Mouse (Mus musculus) midbrain, embryonic 13.5 days (tissue): ENCODE measurements around the gene Chd4. TPM values are rescaled to one million over a fixed set of nuclear protein-coding genes. Genes with fewer than 3 reads are reported as not detected.

Experiments used
- ATAC-seq: fragments of 200-750 bp; cut with Nextera tagmentation; 2 replicates; pipeline ENCODE4 v1.8.0; 2017; ENCODE audit warnings: mild to moderate bottlenecking, moderate TSS enrichment, moderate library complexity
- H3K27ac ChIP-seq: fragments of 300-500 bp; sonication (generic); 2 replicates; pipeline ENCODE4 v1.5.1; 2015; ENCODE audit warnings: inconsistent platforms, mild to moderate bottlenecking, moderate library complexity
- H3K27me3 ChIP-seq: fragments of 300-500 bp; sonication (generic); 2 replicates; pipeline ENCODE4 v1.6.1; 2015; ENCODE audit warnings: mild to moderate bottlenecking, inconsistent platforms
- H3K36me3 ChIP-seq: fragments of 300-500 bp; sonication (generic); 2 replicates; pipeline ENCODE4 v1.6.1; 2015; ENCODE audit warnings: mild to moderate bottlenecking, inconsistent platforms
- H3K4me1 ChIP-seq: fragments of 300-500 bp; sonication (generic); replicated peaks from 2 replicates; pipeline ENCODE4 v1.6.1; 2015; ENCODE audit warnings: inconsistent platforms
- H3K4me2 ChIP-seq: fragments of 300-500 bp; sonication (generic); replicated peaks from 2 replicates; pipeline ENCODE4 v1.6.1; 2015; ENCODE audit warnings: moderate library complexity, mild to moderate bottlenecking, inconsistent platforms
- H3K4me3 ChIP-seq: fragments of 300-500 bp; sonication (generic); replicated peaks from 2 replicates; pipeline ENCODE4 v1.5.1; 2015; ENCODE audit warnings: mild to moderate bottlenecking, inconsistent platforms
- H3K9ac ChIP-seq: fragments of 300-500 bp; sonication (generic); replicated peaks from 2 replicates; pipeline ENCODE4 v1.6.1; 2015; ENCODE audit warnings: mild to moderate bottlenecking, inconsistent platforms
- H3K9me3 ChIP-seq: fragments of 300-500 bp; sonication (generic); 2 replicates; pipeline ENCODE4 v1.6.1; 2016; ENCODE audit warnings: mild to moderate bottlenecking, inconsistent platforms
- WGBS: fragments of 180-500 bp; shearing (Covaris S2); methylation state at CpG from one replicate; pipeline ENCODE4 v1.1.7; 2015; 5-methylcytosine and 5-hydroxymethylcytosine counted together
- polyA plus RNA-seq: library from polyadenylated mRNA; unstranded; fragments of >200 nt; fragmentation: Nextera tagmentation; extraction: Ambion mirVana; gene quantifications from 2 replicates; pipeline ENCODE4 v1.2.1, GENCODE M21; 2015

Gene Chd4
- polyA plus RNA-seq, 1 experiment from 2014 or later: 133 TPM

GRCm38 (mm10) chr6:125129710-125130402 lies 34.1 kb downstream of the Chd4 start:
- no peaks in the 10 kb centered on the region for H3K27me3 ChIP-seq
- H3K4me3 ChIP-seq: no peak overlapping the region
- peaks cover 72% of the 10 kb centered on the region for H3K36me3 ChIP-seq
- ATAC-seq: no peak
- H3K9me3 ChIP-seq: no peaks in the 10 kb centered on the region
- no peak overlapping the region for H3K9ac ChIP-seq
- peaks cover 21% of the 10 kb centered on the region for H3K4me1 ChIP-seq
- WGBS: 86% methylated on average over 20 of the region's 20 CpGs
- H3K4me2 ChIP-seq: no peak overlapping the region
- no peak overlapping the region for H3K27ac ChIP-seq

DNA sequence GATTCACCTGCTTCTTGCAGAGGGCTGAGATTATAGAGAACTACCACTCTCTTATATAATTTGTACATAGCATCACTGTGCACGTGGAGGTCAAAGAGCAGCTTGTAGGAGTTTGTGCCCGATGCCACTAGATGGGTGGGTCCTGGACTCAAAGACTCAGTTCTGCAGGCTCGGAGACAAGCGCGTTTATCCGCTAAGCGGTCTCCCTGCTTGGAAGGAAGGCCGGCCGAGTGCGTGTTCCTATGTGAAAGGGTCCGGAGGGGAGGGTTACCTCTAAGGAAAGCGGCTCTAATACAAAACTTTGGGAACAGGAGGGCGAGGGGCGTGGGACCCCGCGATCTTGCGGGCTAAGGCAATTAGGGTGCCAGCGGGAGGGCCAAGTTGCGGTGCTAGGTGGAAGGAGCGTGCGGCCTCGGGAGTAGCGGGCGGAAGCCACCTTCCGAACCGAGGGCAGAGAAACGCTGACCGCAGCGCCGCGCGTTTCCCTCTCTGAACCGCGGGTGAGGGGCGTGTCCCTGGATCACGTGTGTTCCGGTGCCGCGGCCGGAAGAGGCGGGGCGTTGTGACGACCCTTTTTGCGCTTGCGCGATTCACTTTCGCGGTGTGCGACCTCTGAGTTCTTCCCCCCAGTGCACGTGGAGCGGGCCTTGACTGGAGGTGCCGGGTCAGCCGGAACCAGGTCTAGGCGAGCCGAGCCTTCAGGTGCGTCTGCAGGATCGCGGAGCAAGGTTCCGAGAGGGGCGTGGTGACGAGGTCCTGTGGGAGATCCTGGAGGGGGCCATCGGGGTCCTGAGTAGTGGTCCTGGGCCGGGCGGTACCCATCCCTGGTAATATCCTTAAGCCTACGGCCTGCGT lies 35.7 kb downstream of the Chd4 start, which contains the start of gene Nop2:
TSS of gene Nop2 (plus strand) at position 608 of the 855 bp plus-strand sequence.
- Histone ChIP-seq H3K9ac (peak within 1 kb of the TSS; percentile 87), H3K27ac (peak within 1 kb of the TSS; percentile 89), H3K9me3 (no peaks in the 10 kb centered on the region), H3K4me3 (peak within 1 kb of the TSS; percentile 87), H3K4me2 (peak within 1 kb of the TSS; percentile 78), H3K4me1 (peaks cover 21% of the 10 kb centered on the region), H3K36me3 (peaks cover 73% of the 10 kb centered on the region), H3K27me3 (no peaks in the 10 kb centered on the region)
- under 1% methylated on average over 66 of the region's 66 CpGs for WGBS
- ATAC-seq: peak; percentile 92

DNA sequence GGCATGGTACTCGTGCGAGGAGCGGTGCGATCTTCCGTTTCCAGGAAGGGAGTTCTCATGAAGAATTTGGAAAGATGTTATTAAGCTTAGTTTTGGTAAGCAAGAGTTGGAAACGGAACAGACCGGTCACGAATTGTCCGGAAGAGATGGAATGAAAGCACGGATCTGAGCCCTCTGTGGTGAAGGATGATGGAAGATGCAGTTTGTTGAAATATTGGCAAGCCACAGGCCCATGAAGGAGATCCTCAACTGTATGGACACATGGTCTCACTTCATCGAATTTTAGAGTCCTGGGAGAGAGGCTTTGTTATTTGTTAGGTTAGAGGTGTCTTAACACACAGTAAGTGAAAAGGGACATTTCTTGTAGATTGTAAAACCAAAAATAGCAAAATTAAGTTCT lies 36.7 kb downstream of the Chd4 start:
- H3K27ac ChIP-seq: no peak overlapping the region
- H3K4me3 ChIP-seq: peak overlapping the region; percentile 87
- ATAC-seq: no peak
- peaks cover 21% of the 10 kb centered on the region for H3K4me1 ChIP-seq
- H3K4me2 ChIP-seq: peak overlapping the region; percentile 78
- 10% methylated on average over 11 of the region's 11 CpGs for WGBS
- H3K36me3 ChIP-seq: peaks cover 73% of the 10 kb centered on the region
- H3K27me3 ChIP-seq: no peaks in the 10 kb centered on the region
- no peaks in the 10 kb centered on the region for H3K9me3 ChIP-seq
- H3K9ac ChIP-seq: peak overlapping the region; percentile 87

DNA sequence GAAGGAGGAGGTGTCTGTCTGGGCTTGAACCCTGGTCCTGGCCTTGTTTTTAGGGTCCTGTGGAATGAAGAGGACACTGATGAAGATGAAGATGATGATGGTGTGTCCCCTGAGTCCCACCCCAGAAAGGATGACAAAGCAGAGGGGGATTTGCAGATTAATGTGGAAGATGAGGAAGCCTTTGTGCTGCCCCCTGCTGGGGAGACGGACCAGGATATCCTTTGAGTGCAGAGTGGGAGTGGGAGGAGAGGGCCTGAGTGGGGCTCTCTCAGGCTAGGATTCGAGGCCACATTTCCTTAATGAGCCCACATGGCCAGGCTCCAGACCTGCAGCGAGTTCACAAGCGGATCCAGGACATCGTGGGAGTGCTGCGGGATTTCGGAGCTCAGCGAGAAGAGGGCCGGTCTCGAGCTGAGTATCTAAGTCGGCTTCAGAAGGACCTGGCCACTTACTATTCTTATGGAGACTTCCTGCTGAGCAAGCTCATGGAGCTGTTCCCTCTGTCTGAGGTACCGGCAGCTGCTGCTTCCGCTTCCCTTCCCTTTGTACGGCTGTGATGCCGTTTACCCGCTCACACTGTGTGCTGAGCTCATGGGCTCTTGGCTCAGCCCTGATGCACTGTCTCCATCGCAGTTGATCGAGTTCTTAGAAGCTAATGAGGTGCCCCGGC lies 41.4 kb downstream of the Chd4 start:
- Histone ChIP-seq H3K36me3 (peaks cover 88% of the 10 kb centered on the region), H3K9me3 (no peaks in the 10 kb centered on the region), H3K4me2 (no peak overlapping the region), H3K4me1 (peaks cover 15% of the 10 kb centered on the region), H3K9ac (no peak overlapping the region), H3K27ac (no peak overlapping the region), H3K4me3 (no peak overlapping the region), H3K27me3 (no peaks in the 10 kb centered on the region)
- WGBS: 87% methylated on average over 19 of the region's 19 CpGs
- ATAC-seq: no peak

DNA sequence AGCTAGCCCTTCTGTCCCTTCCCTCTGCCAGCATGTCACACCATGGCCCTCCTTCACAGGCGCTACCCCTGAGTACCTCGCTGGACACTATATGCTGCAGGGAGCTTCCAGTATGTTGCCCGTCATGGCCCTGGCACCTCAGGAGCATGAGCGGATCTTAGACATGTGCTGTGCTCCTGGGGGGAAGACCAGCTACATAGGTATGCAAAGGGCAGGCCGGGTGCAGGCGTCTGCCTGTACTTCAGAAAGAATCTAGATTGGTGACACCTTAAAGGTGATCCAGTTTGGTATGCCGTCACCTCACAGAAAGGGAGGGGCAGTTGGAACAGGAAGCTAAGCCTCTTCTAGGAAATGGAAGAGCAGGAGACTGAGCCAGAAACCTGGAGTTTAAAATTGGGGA lies 44.0 kb downstream of the Chd4 start:
- no peak overlapping the region for H3K9ac ChIP-seq
- no peaks in the 10 kb centered on the region for H3K9me3 ChIP-seq
- no peak overlapping the region for H3K4me3 ChIP-seq
- peaks cover 5% of the 10 kb centered on the region for H3K4me1 ChIP-seq
- no peaks in the 10 kb centered on the region for H3K27me3 ChIP-seq
- no peak overlapping the region for H3K27ac ChIP-seq
- 92% methylated on average over 7 of the region's 7 CpGs for WGBS
- H3K36me3 ChIP-seq: peaks cover 93% of the 10 kb centered on the region
- H3K4me2 ChIP-seq: no peak overlapping the region
- ATAC-seq: no peak

- Histone ChIP-seq H3K27ac (no peak overlapping the region), H3K36me3 (peaks cover 67% of the 10 kb centered on the region), H3K4me2 (no peak overlapping the region), H3K4me1 (peaks cover 25% of the 10 kb centered on the region), H3K9ac (no peak overlapping the region), H3K4me3 (no peak overlapping the region), H3K27me3 (no peaks in the 10 kb centered on the region), H3K9me3 (no peaks in the 10 kb centered on the region)
- no peak for ATAC-seq
- WGBS: 93% methylated on average over 8 of the region's 8 CpGs
These were observed 46.7 kb downstream of the Chd4 start for GRCm38 (mm10) chr6:125142436-125142835.

- no peak overlapping the region for H3K4me2 ChIP-seq
- peaks cover 32% of the 10 kb centered on the region for H3K4me1 ChIP-seq
- no peaks in the 10 kb centered on the region for H3K27me3 ChIP-seq
- ATAC-seq: no peak
- no peaks in the 10 kb centered on the region for H3K9me3 ChIP-seq
- no peak overlapping the region for H3K4me3 ChIP-seq
- H3K9ac ChIP-seq: no peak overlapping the region
- WGBS: 77% methylated on average over 3 of the region's 3 CpGs
- H3K36me3 ChIP-seq: peaks cover 60% of the 10 kb centered on the region
- H3K27ac ChIP-seq: no peak overlapping the region
These were observed 47.3 kb downstream of the Chd4 start for GRCm38 (mm10) chr6:125143128-125143527.

DNA sequence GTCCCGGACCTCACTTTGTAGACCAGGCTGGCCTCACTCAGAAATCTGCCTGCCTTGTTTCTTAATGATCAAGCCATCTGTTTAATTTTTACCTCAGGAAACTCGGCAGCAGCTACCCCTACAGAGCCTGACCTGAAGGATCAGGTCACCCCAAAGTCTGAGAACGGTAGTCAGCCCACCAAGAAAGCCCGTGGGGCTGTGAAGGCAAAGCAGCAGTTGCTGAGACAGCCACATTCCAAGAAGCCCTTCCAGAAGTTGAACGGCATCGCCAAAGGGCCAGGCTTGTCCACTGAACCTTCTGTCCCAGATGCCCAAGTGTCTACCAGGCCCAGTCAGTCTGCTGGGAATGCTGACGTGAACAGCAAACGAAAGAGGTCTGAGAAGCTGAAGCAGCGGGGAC lies 48.1 kb downstream of the Chd4 start:
- WGBS: 89% methylated on average over 9 of the region's 9 CpGs
- Histone ChIP-seq H3K9ac (no peak overlapping the region), H3K4me2 (no peak overlapping the region), H3K27ac (0 out of 2 replicates have a peak overlapping the region, but pooled peaks have one; percentile 87), H3K4me3 (no peak overlapping the region), H3K27me3 (no peaks in the 10 kb centered on the region), H3K4me1 (peaks cover 40% of the 10 kb centered on the region), H3K9me3 (no peaks in the 10 kb centered on the region), H3K36me3 (peaks cover 52% of the 10 kb centered on the region)
- ATAC-seq: no peak

DNA sequence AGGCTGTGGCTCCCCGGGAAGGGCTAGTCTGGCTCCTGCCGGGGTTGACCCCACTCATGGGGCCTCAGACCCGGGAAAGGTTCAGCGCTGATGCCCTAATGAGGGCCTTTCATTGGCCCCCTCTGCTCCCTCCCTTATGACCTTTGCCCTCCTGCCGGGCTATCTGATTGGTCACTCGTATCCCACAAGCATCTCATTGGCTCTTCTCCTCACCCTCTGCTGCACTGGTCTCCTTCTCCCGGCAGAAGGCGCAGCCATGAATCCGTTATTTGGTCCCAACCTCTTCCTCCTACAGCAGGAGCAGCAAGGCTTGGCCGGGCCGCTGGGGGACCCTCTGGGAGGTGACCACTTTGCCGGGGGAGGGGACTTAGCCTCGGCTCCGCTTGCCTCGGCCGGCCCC lies 49.2 kb downstream of the Chd4 start, which contains the start of gene Iffo1:
TSS of gene Iffo1 (plus strand) at position 241 of the 400 bp plus-strand sequence.
- Histone ChIP-seq H3K36me3 (peaks cover 46% of the 10 kb centered on the region), H3K9me3 (no peaks in the 10 kb centered on the region), H3K4me2 (peak within 1 kb of the TSS; percentile 89), H3K27me3 (no peaks in the 10 kb centered on the region), H3K9ac (peak within 1 kb of the TSS; percentile 93), H3K4me3 (peak within 1 kb of the TSS; percentile 71), H3K27ac (peak within 1 kb of the TSS; percentile 87), H3K4me1 (peaks cover 47% of the 10 kb centered on the region)
- ATAC-seq: peak; percentile 96
- under 1% methylated on average over 16 of the region's 16 CpGs for WGBS

DNA sequence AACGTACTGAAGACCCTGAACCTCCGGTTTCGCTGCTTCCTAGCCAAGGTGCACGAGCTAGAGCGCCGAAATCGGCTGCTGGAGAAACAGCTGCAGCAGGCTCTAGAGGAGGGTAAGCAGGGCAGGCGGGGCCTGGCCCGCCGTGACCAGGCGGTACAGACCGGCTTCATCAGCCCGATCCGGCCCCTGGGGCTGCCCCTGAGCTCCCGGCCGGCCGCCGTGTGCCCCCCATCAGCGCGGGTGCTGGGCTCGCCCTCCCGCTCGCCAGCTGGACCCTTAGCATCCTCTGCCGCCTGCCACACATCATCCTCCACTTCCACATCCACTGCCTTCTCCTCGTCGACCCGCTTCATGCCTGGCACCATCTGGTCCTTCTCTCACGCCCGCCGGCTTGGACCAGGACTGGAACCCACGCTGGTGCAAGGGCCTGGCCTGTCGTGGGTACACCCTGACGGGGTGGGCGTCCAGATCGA lies 49.7 kb downstream of the Chd4 start:
- H3K4me1 ChIP-seq: peaks cover 47% of the 10 kb centered on the region
- H3K9ac ChIP-seq: peak overlapping the region; percentile 93
- peaks cover 44% of the 10 kb centered on the region for H3K36me3 ChIP-seq
- no peaks in the 10 kb centered on the region for H3K27me3 ChIP-seq
- H3K9me3 ChIP-seq: no peaks in the 10 kb centered on the region
- H3K4me2 ChIP-seq: peak overlapping the region; percentile 89
- peak; percentile 80 for ATAC-seq
- H3K27ac ChIP-seq: peak overlapping the region; percentile 87
- WGBS: under 1% methylated on average over 35 of the region's 35 CpGs
- H3K4me3 ChIP-seq: peak overlapping the region; percentile 71

DNA sequence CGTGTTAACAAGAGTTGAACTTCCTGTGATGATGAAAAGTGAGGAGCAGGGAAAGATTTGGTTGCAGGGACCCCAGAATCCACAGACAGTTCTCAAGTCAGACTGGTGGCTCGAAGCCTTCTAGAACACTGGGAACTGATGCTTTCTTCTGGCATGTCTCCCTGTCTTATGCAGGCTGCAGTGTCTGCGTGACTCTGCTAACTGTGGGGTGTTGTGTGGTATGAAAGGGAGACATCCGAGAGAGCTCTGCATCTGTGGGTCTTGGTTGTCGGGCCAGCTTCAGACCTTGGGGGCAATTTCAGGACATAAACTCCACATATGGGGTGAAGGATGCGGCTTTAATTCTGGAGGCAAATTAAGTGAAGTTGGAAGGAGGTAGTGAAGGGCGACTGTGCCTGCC lies 50.4 kb downstream of the Chd4 start:
- peak overlapping the region; percentile 71 for H3K4me3 ChIP-seq
- no peaks in the 10 kb centered on the region for H3K9me3 ChIP-seq
- H3K9ac ChIP-seq: peak overlapping the region; percentile 93
- H3K27me3 ChIP-seq: no peaks in the 10 kb centered on the region
- WGBS: 54% methylated on average over 7 of the region's 7 CpGs
- H3K4me1 ChIP-seq: peaks cover 47% of the 10 kb centered on the region
- ATAC-seq: no peak
- peak overlapping the region; percentile 87; the same call in 1 of the 2 replicates for H3K27ac ChIP-seq
- peak overlapping the region; percentile 89 for H3K4me2 ChIP-seq
- H3K36me3 ChIP-seq: peaks cover 39% of the 10 kb centered on the region
